Mouse (Mus musculus) lung, adult 18-20 months (tissue): ENCODE measurements around the gene Olfr1474.
"Not testable (repeated sequence)": the region's sequence is repeated elsewhere in the genome, so short reads cannot be mapped to it uniquely, and the experiment has no call there.

Experiments used
- DNase-seq, 2 experiments: peaks; one replicate each; pipeline ENCODE4 v3.0.0; 2022; ENCODE audit warnings: mixed read lengths in 2 of 2

Gene Olfr1474

DNA sequence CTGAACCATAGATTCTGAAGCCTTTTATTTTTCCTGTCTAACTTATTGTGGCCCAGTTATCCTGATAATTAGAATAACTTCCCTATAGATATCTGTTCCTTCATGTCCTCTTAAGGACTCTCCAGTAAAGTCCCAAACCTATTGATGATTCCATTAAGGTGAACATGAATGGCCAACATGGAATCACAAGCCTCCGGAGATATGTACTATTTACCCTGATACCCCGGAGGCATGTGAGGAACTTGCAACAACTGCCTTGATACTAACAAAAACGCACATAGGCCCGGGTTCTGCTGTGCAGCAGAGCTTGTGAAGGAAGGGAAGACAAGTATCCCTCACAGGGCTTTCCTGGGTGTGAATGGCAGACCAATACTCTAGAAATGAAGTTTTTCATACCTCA is at the start of gene Olfr1474:
Olfr1474 (plus strand) TSS at position 301 of the 400 bp plus-strand sequence.
- not testable (repeated sequence) for DNase-seq

DNA sequence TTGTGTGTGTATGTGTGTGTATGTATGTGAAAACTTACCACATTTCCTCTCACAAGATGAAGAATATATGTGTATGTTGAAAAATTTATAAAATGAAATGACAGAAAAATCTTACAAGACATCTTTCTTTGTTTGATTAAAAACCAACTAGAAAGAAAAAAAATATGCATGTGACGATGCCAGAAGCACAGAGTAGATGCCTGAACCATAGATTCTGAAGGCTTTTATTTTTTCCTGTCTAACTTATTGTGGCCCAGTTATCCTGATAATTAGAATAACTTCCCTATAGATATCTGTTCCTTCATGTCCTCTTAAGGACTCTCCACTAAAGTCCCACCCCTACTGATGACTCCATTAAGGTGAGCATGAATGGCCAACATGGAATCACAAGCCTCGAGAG is 26.3 kb upstream of the Olfr1474 start, which contains the start of gene Olfr1471:
Olfr1471 (plus strand) TSS at position 301 of the 400 bp plus-strand sequence.
- not testable (repeated sequence) for DNase-seq

DNA sequence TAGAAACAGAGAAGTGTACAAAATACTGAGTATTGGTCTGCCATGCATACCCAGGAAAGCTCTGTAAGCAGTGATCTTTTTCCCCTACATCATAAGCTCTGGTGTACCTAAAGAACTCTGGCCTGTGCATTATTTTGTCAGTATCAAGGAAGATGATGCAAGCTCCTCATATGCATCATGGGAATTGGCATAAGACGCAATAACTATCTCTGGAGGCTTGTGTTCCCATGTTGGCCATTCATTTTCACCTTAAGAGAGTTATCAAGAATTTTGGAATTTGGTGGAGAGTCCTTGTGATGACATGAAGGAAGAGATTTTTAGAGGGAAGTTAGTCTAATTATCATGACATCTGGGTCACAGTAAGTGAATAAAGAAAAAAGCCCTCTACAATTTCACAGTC is 13.4 kb upstream of the Olfr1474 start, which contains the start of gene Olfr1472:
Olfr1472 (minus strand) TSS at position 101 of the 400 bp plus-strand sequence.
- DNase-seq = no peak

DNA sequence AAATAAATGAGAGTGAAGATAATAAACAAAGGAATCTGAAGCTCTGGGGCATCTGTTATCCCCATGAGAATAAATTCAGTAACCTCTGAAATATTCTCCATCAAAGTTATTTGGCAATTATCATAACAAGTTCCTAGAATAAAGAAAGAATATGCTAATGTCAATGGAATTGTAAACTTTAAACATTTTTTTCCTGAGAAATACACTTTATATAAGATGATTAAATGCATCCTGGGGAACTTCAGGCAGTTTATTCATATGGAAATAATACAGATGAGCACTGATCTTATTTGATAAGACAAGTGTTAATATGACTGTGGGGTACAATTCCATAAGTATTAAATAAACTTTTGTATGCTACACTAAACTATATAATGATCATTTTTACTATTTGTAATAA is 10.7 kb downstream of the Olfr1474 start, which contains the start of gene Olfr1475:
Olfr1475 (minus strand) TSS at position 101 of the 400 bp plus-strand sequence.
- no peak for DNase-seq

DNA sequence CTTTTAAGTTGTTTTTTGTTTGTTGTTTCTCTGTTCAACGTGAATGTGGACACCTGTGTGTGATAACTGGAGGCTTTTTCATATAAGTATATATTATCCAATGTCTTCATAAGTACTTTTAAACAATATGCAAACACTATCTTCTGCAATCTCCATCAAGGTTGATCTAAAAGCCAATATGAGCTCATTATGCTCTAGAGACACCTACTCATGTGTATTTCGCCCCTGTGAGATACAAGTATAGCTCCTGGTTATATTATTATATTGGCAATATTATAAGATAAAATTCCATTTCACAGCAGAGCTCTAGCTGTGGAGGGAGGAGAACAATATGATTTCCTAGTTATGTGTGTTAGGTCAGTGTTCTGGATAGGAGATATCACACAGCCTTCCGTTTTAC is 30.9 kb downstream of the Olfr1474 start, which contains the start of gene Olfr1477:
Olfr1477 (plus strand) TSS at position 301 of the 400 bp plus-strand sequence.
- DNase-seq = no peak
